Mouse (Mus musculus): ENCODE results near the gene Ccdc157.

The Ccdc157 gene

DNA sequence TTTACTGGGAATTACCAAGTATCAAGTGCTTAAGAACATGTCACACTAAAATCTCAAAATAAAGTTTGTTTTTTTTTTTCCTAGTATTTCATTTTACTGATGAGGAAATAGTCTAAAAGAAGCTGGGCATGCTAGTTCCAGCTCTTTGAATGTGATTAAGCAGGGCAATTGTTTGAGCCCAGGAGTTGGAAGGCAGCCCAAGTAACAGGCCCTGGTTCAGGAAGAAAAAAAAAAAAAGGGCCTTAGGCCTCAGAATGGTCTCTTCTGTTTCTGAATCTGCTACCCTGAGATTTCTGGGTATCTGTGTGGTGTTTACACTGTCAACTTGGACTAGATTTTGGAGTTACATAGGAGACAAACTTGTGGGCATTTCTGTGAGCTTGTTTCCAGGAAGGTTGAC, 23.4 kb upstream of the Ccdc157 start:
- DNase-seq (ENCODE audit: low spot score): no peak

DNA sequence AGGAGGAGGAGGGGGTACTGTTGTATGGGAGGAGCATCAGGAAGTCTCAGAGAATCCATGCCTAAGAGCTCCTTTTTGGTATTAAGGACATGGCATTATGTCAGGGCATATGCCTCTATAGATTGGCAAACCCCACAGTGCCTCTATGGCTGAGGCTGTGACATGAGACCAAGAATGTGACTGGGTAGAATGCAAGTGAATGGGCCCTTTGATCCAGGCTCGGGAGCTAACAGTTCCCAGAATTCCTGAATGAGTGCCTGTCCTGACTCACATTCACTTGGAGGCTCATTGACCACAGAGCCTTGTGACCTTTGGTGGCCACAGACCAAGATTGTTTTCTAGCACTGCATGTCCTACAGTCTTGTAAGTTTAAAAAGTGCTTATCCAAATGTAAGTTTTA, 22.0 kb upstream of the Ccdc157 start:
- DNase-seq (ENCODE audit: low spot score): no peak

DNA sequence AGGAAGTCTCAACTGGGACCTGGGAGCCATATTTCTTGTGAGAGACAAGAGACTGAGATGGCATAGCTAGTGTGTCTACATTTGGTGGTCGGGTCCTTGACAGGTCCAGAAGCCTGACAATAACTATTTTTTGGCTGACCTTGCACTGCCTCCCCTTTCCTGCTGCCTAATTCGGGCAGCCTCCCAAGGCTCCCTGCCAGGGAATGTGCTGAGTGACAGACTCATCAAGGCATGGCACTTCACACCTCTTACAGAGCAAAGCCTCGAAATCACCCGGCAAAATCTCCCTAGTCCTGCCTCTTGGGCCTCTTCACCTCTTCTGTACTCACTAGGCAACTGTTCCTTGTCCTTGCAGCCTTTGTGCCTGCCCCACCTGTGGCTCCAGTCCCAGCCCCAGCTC, 17.6 kb upstream of the Ccdc157 start:
- no peak for DNase-seq (ENCODE audit: low spot score)

DNA sequence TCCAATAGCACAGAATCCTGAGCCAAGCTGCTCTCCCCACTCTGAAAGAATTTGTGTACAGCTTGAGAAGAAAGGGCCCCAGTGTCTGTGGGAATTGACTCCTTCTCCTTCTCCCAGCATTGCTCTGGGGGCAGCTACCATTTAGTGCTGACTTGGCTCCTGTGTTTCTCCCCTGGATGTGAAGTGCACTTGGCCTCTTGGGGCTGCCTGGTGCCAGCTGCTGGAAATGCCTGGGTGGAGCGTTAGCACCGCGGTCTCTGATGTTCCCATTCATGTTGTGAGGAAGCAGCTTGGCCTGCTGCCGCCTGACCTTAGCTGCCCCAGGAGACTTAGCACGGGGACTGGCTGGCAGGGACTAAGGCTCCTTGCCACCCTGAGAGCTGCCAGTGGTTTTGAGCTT, 14.5 kb upstream of the Ccdc157 start:
- no peak for DNase-seq (ENCODE audit: low spot score)

DNA sequence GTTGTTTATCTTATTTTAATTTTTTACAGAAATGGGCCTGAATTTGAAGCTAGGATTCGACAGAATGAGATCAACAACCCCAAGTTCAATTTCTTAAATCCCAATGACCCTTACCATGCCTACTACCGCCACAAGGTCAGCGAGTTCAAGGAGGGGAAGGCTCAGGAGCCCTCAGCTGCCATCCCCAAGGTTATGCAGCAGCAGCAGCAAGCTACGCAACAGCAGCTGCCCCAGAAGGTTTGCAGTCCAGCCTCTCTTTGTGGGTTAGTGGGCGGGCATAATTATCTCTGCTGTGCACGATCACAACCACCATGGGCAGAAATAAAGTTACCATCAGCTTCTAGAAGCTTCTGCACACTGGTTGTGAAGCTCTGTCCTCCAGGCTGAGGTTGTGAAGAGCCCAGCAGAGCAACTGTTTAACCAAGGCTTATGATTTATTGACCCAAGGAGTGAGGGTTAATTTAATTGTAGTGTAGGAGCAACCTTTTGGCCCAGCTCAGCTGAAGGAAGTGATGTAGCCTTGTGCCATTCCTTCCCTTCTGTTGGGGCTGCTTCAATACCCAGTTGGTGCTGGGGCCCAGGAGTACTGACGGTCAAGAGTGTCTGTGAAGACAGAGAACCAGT, 6.5 kb upstream of the Ccdc157 start:
- no peak for DNase-seq (ENCODE audit: low spot score)

DNA sequence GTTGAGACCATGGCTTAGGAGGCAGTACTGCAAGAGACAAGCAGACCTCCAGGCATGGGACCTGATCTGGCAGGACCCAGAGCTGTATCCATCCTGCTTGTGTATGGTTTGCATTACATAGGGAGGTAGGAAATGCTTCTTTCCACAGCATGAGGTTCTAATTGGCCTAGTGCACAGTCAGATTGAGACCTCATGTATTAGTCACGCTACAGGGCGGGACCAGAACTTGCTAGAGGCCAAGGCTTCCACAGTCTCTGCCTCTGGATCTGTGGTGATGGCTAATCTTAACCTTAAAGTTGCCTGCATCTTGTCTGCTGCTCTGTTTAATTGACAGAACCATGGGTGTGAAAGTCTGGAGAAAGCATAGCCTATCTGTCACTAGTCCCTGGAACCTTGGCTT, 4.6 kb upstream of the Ccdc157 start:
- DNase-seq (ENCODE audit: low spot score): no peak

DNA sequence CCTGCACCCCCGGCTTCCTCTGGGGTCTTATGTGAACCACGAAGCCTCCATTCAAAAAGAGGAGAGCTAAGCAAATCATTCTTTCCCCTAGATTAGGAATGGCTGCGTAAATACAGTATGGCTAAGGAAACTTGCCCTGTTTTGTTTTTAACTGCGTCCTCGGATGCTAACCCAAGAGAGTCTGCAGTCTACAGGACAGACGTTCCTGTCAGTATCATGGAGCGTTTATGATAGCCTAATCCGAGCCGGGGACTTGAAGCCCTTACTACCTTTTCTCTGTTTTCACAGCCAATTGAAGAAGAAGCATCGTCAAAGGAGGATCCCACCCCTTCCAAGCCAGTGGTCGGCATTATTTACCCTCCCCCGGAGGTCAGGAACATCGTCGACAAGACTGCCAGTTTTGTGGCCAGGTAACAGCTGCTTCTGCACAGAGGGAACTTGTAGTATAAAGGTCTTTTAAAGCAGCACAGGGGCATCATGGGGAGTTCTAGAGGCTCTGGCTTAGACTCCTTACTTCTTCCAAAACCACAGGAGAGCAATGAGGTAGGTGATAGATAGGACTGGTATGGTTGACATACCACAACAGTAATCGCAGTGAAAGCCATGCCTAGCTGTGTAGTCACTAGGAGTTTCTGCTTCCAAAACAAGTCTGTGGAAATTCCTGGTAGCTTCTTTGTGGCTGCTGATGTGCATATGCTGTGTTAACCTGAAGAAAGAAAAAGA, 826 bp upstream of the Ccdc157 start:
- no peak for DNase-seq (ENCODE audit: low spot score)

DNA sequence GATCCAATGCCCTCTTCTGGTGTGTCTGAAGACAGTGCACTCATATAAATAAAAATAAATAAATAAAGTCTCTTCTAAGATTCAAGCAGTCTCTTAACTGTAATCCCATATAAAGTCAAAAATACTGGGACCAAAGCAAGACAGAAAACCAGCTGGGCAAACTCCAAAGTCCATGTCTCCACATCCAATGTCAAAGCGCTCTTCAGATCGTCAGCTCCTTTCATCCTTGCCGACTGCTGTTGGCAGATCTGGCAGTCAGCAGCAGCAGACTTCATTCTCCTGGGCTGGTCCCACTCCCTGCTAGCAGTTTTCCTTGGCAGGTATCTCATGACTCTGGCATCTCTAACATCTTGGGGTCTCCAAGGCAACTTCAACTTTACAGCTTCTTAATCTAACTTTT, 1.4 kb downstream of the Ccdc157 start:
- no peak for DNase-seq (ENCODE audit: low spot score)

DNA sequence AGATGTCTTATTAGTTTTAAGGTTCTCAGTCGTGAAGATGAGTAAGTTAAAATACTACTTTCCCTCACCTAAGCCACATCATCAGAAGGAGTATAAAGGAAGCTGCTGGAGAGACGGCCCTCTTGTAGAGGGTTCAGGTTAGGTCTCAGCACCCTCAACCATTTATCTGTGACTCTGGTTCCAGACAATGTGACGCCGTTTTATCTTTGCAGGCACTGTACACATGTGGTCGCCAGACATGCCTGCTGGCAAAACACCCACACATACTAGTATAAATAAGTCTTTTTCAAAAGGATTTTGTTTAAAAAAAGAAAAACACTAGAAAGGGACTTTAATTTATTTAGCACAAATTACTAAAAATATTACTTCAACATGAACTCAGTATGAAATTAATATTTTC, 4.5 kb downstream of the Ccdc157 start:
- no peak for DNase-seq (ENCODE audit: low spot score)

DNA sequence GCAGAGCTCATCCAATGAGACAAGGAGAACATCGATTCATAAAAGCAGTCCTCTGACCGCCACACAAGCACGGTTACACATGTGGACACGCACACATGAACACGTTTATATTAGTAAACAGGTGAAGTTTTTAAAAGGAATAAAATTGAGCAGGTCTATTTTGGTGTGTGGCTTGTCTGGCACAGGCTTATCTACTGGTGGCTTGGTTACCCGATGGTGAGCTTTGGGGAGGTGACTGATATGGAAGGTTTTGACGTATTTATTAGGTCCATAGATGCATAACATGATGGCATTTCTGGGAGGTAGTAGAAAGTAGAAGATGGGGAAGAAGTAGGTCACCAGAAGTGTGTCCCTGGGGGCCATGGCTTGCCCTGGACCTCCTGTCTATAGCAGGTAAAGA, 6.4 kb downstream of the Ccdc157 start:
- no peak for DNase-seq (ENCODE audit: low spot score)

DNA sequence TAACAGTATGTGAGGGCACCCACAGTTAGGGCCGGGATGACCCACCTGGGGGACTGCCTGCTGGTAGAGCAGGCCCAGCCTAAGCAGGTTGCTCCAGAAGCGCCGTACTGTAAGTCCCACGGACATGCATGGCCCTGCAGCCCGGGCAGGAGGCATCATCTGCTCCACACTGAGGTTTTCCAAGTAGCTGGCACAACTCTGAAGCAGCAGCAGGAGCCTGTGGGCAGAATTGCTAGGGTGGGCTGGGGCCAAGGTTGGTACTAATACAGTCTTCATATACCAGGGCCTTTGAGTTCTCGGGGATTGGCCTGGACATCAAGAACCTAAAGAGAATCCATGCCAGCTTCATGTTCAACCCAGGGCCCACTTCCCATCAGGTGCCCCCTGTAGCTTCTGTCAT, 10.2 kb downstream of the Ccdc157 start:
- DNase-seq (ENCODE audit: low spot score): no peak

DNA sequence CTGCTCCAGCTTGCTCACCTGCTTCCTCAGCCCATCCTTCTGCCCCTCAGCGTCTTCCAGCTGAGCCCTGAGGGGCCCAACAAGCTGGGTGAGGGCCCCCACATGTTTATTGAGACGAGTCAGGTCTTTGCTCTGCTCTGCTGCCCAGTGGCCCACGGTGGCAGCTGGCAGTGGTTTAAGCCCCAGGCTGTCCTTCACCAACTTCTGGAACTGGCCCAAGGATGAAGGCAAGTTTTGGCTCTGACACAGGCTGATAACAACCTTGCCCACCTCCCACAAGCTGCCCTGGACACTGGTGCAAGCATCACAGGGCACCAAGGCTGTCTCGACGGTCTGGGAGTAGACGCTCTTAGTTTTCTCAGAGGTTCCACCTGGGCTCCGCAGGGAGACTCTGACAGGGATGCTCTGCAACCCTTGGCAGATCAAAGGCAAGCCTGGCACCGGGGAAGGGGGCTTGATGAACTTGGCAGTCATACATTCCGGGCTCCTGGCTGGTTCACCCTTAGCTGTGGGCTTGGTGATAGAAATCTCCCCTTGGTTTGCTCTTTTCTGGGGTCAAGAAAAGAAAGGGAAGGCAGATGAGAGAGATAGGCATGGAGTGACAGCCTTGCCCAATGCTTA, 11.4 kb downstream of the Ccdc157 start:
- no peak for DNase-seq (ENCODE audit: low spot score)

DNA sequence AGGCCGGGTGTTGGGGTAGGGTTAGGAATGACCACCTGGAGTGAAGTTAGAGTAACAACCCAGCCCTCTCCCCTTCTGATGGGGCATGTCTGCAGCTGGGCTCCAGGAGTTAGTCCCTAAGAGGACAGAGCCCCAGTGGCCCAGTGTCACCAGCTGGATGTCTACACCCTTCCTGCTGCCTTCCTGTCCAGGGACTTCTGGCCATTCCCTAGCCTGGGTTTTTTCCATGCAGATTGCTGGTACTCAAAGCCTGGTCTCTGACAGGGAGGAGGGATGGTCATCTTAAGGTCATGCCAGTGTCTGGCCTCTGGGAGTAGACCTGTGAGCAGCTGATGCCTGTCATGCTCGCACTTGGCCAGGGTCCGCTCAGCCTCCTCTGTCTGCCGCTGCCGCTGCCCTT, 12.0 kb downstream of the Ccdc157 start:
- DNase-seq (ENCODE audit: low spot score): no peak

DNA sequence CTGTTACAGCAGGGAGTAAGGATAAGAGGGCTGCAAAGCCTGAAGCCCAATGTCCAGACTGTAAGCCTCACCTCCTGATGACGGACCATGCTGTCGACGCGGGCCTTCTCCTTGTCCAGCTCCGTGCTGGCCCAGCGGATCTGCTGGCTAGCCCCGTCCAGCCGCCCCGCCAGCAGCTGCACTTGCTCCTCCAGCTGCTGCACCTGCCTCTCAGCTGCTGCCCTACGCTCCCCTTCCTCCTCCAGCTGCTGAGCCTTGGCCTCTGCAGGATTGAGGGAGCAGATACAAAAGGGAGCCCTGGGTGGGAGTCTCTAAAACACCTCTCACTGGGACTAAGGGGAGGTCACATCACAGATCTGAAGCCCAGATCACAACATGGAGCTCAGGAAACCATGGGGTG, 13.0 kb downstream of the Ccdc157 start:
- DNase-seq (ENCODE audit: low spot score): no peak

DNA sequence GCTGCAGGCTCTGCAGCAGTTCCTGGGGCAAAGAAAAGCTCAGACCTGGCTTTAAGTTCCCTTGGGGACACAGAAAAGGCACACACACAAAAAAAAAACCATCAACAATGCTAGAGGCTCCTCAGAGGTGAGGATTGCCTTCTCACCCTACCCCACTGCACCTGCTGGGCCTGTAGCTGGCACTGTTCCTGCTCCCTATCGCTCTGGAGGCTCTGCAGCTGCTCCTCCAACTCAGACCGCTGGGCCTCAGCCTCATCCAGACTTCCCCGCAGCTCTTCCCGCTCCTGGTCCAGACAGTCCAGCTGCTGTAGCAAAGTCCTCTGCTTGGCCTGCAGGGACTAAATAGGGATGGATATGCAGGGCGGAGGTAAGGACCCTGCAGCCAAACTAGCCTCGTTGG, 13.7 kb downstream of the Ccdc157 start:
- no peak for DNase-seq (ENCODE audit: low spot score)

DNA sequence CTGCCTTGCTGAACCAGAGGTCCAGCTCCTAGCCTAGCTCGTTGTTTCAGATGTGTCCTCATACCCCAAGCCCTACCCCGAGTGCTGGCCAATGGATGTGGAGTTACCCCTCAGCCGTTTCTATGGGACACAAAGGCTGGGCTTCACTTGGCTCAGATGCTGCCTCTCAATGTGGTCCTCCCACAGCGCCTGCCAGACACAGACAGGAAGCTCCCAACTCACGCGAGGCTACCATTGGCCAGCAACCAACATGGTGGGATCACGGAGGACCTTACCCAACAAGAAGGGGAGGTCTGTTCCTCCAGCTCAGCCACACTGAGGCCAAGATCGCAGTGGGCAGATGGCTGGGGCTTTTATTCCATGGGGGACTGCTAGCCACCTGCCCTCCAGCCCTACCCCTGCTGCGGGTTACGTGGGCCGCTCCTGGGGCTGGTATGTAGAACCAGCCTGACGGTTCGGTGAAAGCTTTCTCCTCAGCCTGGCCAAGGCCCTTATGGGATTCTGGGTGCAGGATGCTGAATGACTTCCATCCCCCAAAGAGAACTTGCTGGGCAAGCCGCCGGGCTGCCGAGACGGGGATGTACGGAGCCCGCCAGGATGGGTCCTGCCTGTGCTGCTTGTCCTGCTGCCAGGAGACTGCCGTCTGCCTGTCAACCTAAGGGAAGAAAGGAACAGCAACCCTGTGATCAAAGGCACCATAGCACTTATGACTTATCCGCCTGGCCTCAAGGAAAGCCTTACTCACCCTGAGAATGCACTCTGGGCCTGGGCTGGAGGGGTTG, 16.6 kb downstream of the Ccdc157 start:
- no peak for DNase-seq (ENCODE audit: low spot score)

DNA sequence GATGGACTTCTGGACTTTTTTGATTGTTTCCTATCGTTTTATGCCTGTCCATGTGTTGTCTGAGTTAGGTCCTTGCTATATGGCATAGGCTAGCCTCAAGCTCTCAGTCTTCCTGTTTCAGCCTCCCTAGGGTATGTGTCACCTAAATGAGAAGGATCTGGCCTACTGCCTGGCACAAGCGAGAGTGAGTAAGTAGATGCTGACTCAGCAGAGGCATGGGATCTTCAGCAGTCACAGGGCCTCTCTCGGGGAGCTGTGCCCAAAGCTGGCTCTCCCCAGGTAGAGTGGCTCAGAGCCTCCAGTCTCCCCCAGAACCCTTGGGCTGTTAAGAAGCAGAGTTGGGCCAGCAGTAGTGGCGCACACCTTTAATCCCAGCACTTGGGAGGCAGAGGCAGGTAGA, 17.7 kb downstream of the Ccdc157 start:
- no peak for DNase-seq (ENCODE audit: low spot score)

DNA sequence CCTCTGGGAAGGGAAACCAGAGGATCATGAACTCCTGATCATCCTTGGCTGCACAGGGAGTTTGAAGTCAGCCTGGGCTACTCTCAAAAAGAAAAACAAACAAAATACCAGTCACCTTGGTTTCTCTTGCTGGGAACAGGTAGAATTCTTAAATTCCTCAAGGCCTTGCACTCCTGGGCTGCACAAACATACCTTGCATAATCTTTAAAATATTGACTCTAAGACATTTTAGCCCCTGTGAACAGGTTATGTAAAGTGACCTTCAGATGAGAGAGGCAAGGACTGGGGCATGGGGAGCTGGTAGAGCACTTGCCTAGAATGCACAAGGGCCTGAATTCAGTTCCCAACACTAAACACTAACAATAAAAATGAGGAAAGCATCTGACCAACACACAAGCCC, 18.6 kb downstream of the Ccdc157 start:
- DNase-seq (ENCODE audit: low spot score): no peak

DNA sequence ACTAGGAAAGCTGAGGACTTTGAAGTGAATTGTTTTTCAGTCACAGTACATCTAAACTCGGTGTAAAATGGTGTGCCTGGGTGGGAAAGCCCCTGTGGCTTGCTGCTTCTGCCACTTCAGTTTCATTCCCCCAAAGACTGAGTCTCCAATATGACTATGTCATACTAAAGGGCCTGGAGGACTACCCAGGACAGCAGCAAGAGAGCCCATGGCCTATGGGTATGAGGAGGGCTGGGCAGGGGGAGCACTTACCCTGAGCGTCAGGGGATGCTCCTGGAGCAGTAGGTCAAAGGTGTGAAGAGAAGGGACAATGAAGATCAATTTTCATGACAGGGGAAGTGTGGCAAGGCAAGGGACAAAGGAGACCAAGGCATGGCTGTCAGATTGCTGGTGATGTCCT, 21.1 kb downstream of the Ccdc157 start:
- no peak for DNase-seq (ENCODE audit: low spot score)

DNA sequence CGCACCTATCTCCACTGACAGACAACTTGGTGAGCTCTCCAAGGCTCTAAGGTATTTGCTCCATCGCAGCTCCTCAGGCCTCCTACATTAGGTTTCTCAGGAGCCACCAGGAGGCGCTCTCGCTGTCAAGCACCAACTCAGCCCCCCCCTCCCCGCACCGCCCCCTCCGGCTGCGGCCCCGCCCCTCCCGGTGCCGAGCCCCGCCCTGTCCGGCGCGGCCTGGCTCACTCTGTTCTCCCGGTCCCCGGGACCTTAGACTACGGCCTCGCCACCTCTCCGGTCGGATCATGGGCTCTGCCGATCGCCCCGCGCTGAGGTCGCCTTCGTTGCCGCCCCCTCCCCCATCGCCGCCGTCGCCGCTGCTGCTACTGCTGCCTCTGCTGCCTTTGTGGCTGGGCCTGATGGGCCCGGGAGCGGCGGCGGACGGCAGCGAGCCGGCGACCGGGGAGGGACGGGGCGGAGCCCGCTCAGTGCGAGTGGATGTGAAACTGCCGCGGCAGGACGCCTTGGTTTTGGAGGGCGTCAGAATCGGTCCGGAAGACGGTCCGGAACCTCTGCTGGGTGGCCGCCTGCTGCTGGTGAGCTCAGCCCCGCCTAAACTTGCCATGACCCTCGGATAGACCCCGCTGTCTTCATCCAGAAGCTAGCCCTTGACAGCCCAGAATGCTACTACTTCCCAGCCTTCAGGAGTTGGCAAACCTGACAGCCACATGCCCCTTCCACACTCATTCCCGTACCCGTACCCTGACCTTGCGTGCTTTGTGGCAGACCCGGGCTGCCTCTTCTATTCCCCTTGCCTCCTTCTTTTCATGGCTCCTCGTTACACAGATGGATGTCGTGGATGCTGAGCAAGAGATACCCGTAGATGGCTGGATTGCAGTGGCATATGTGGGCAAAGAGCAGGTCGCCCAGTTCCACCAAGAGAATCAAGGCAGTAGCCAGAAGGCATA, 24.8 kb downstream of the Ccdc157 start, which contains the start of gene Rnf215:
Gene Rnf215, plus strand, starts transcription at position 217 of the 950 bp plus-strand sequence.
- peak; percentile 89 for DNase-seq (ENCODE audit: low spot score)

DNA sequence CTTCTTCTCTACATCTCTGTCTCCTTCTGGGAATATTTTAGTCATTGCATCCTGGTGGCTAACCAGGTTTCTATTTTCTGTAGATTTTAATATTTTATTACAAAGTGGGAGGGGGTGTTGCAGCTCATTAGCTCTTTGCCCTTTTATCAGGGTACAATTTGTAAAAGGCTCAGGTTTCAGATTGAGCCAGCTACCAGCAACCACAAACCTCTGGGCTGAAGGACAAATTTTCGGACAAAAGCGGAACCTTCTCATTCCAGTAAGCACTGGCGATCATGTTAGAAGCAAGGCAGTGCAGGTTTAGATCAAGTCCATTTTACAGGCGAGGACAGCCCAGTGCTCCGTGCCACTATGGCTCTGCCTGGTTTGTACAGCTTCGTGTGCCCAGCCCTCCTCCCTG, 25.7 kb downstream of the Ccdc157 start:
- DNase-seq (ENCODE audit: low spot score): no peak

DNA sequence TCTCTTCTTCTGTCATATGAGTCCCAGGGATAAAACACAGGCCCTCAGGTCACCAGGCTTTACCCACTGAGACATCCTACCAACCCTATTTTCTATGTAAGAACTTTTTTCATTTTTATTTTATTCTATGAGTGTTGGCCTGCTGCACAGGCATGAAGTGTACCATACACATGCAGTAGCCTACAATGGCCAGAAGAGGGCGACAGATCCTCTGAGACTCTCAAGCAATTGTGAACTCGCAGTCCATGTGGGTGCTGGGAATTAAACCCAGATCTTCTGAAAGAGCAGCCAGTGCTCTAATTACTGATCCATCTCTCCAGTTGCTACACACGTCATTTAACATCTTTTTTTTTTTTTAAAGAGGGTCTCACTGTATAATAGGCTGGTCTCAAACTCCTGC, 26.6 kb downstream of the Ccdc157 start:
- DNase-seq (ENCODE audit: low spot score): no peak

All from spleen, adult 12 weeks (tissue).